Mouse (Mus musculus) frontal cortex, adult 2 months (tissue): ENCODE data around the gene Cyb5d1. TPM values are rescaled to one million over a fixed set of nuclear protein-coding genes. Genes with fewer than 3 reads are reported as not detected.

Experiments used
- DNase-seq, 2 experiments: peaks; one replicate each; pipeline ENCODE4 v3.0.0; 2022; ENCODE audit warnings: low spot score in 1 of 2; ENCODE audit errors: extremely low spot score in 1 of 2
- polyA plus RNA-seq: library from polyadenylated mRNA; depleted of rRNA; stranded (reverse); fragments of >200 nt; gene quantifications from 2 replicates; pipeline ENCODE4 v1.2.3, GENCODE M21; 2012; rRNA removed

Cyb5d1 gene
- polyA plus RNA-seq, 1 experiment: 34.2 TPM

DNA sequence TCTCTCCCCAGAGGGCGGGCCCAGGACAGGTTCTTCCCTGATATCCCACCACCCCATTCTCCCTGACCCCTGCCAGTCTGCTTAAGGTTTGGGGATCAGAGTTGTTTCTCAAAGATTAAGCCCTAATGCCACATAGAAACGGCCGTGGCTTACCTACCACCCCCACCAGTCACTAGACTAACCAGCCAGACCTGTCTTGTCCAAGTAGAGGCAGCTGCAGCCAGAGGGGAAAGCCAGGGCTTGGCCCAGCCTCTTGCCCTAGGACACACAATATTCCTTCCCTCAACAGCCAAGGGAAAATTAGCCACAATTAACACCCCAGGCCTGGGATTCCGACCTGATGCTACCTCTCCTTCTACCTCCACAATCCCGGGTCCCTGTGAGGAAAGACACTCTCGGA is 29.7 kb downstream of the Cyb5d1 start:
- DNase-seq: no peak

- DNase-seq: peak; percentile 88 to 92
Observed at GRCm38 (mm10) chr11:69364910-69365309, 30.5 kb downstream of the Cyb5d1 start.

DNA sequence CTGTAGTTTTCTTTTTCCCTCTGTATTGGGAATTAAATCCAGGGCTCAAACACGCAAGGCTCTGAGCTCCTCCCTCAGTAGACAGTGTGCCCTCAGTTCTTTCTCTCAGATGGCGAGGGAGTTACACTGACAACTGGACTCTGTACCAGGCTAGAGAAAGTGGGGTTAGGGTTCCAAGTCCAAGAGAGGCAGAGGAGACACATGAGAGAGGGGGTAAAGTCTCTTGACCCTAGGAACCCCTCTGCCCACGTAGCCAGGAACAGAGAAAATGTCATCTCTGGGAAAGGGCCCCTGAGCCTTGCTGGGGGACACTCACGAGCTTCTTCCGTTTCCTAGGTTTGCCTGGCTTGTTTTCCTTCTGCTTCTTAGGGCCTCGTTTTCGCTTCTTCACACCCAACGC is 31.1 kb downstream of the Cyb5d1 start:
- DNase-seq: no peak

DNA sequence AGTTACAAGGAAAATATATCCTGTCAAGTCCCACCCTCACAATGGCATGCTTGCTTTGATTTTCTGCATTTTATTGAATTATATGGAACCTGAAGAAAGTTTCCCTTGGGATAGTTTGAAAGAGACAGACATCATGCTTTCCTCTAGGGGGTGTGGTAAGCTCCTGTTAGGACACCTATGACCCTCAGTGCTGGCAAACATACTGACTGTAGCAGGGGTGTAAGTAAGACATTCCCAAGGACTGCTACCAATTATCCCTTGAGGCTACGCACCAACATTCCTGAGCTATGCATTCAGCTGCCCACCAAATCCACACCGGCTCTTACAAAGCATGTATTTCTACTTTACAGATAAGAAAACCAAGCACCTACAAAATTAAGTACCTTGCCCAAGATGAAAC is 33.0 kb downstream of the Cyb5d1 start:
- no peak for DNase-seq

GRCm38 (mm10) chr11:69362021-69362420 is 33.4 kb downstream of the Cyb5d1 start:
- no peak for DNase-seq

DNA sequence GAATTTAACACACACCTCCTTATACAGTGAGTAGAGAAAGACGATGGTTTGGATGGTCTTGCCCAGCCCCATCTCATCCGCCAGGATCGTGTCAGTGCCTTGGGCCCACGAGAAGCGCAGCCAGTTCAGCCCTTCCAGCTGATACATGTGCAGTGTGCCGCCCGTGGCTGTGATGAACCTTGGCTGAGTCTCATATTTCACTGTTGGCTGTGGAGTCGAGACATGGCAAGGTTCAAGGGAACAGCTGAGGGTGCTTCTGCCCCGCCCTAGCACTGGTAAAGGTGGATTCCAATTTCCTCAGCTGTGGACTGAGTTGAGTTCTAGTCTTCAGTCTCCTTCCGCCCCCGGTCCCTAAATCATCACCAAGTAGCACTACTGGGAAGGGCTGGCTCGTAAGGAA is 37.7 kb downstream of the Cyb5d1 start:
- DNase-seq: no peak

DNA sequence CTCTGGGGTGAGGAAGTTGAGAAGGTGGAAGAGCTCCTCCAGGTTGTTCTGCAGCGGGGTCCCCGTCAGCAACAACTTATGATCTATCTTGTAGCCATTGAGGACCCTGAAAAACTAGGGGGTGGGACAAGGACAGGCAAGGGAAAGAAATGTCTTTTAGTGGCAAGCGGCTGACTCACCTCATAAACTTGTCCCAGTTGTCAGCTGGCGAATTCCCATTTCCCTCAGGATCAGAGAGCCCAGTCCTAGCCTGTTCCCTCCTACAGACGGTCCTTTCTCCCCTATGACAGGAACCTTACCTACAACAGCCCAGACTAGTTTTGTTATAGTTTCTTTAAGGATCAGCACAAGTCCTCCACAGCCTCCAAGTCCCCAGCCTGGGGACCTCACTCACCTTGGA is 38.9 kb downstream of the Cyb5d1 start:
- no peak for DNase-seq

GRCm38 (mm10) chr11:69346441-69346840 is 49.0 kb downstream of the Cyb5d1 start:
- DNase-seq: no peak

Other genes with a start within 250 kb of the Cyb5d1 start
- 2.0 TPM in 2 replicates for gene Alox12b, start 238.6 kb downstream of the Cyb5d1 start, polyA plus RNA-seq
- 1.6 and 1.8 TPM in 2 replicates for gene Alox8, start 197.8 kb downstream of the Cyb5d1 start, polyA plus RNA-seq
- gene Gucy2e, start 158.6 kb downstream of the Cyb5d1 start, polyA plus RNA-seq: 0.92 and 1.00 TPM in 2 replicates
- 27.8 and 31.3 TPM in 2 replicates for gene Cntrob, start 71.9 kb downstream of the Cyb5d1 start, polyA plus RNA-seq
- gene Trappc1, start 71.7 kb downstream of the Cyb5d1 start, polyA plus RNA-seq: 73.4 and 85.0 TPM in 2 replicates
- 105 and 109 TPM in 2 replicates for gene Kcnab3, start 69.4 kb downstream of the Cyb5d1 start, polyA plus RNA-seq
- 130 and 138 TPM in 2 replicates for gene Rnf227, start 55.2 kb downstream of the Cyb5d1 start, polyA plus RNA-seq
- gene Chd3, start 26.2 kb downstream of the Cyb5d1 start, polyA plus RNA-seq: 374 and 399 TPM in 2 replicates
- gene Naa38, start 144 bp downstream of the Cyb5d1 start, polyA plus RNA-seq: 179 and 182 TPM in 2 replicates
- 4.1 and 4.6 TPM in 2 replicates for gene Tmem88, start 2.6 kb upstream of the Cyb5d1 start, polyA plus RNA-seq
- 12.3 and 12.7 TPM in 2 replicates for gene Kdm6b, start 18.0 kb upstream of the Cyb5d1 start, polyA plus RNA-seq
- gene Dnah2, start 153.5 kb upstream of the Cyb5d1 start, polyA plus RNA-seq: 2.7 and 4.6 TPM in 2 replicates
- gene Efnb3, start 164.6 kb upstream of the Cyb5d1 start, polyA plus RNA-seq: 78.4 and 80.4 TPM in 2 replicates
- gene Wrap53, start 184.6 kb upstream of the Cyb5d1 start, polyA plus RNA-seq: 12.2 and 12.9 TPM in 2 replicates
- gene Trp53, start 184.7 kb upstream of the Cyb5d1 start, polyA plus RNA-seq: 36.7 and 38.4 TPM in 2 replicates
- 324 and 357 TPM in 2 replicates for gene Atp1b2, start 210.3 kb upstream of the Cyb5d1 start, polyA plus RNA-seq
- 0.11 and 0.16 TPM in 2 replicates for gene Shbg, start 222.3 kb upstream of the Cyb5d1 start, polyA plus RNA-seq
- 20.3 and 26.3 TPM in 2 replicates for gene Sat2, start 226.4 kb upstream of the Cyb5d1 start, polyA plus RNA-seq
- gene Fxr2, start 237.4 kb upstream of the Cyb5d1 start, polyA plus RNA-seq: 136 and 154 TPM in 2 replicates